Mouse (Mus musculus) forebrain, embryonic 12.5 days (tissue): Measurements from ENCODE around the gene Zzz3. TPM values are rescaled to one million over a fixed set of nuclear protein-coding genes. Genes with fewer than 3 reads are reported as not detected.
A peak's percentile ranks its signal among the peaks of the same experiment; 100 is the strongest.

ENCODE experiments used
- ATAC-seq: fragments of 200-750 bp; cut with Nextera tagmentation; 2 replicates; pipeline ENCODE4 v1.8.0; 2017; ENCODE audit warnings: moderate TSS enrichment; ENCODE audit not compliant: low FRiP score
- H3K27ac ChIP-seq: fragments of 300-500 bp; sonication (generic); 2 replicates; pipeline ENCODE4 v1.5.1; 2016; ENCODE audit warnings: mild to moderate bottlenecking
- H3K27me3 ChIP-seq: fragments of 300-500 bp; sonication (generic); 2 replicates; pipeline ENCODE4 v1.6.1; 2016; ENCODE audit warnings: mild to moderate bottlenecking
- H3K36me3 ChIP-seq: fragments of 300-500 bp; sonication (generic); replicated peaks from 2 replicates; pipeline ENCODE4 v1.6.1; 2016; ENCODE audit warnings: mild to moderate bottlenecking
- H3K4me1 ChIP-seq: fragments of 300-500 bp; sonication (generic); 2 replicates; pipeline ENCODE4 v1.6.1; 2016
- H3K4me2 ChIP-seq: fragments of 300-500 bp; sonication (generic); 2 replicates; pipeline ENCODE4 v1.6.1; 2016; ENCODE audit warnings: mild to moderate bottlenecking, moderate library complexity
- H3K4me3 ChIP-seq: fragments of 300-500 bp; sonication (generic); replicated peaks from 2 replicates; pipeline ENCODE4 v1.5.1; 2016; ENCODE audit warnings: mild to moderate bottlenecking
- H3K9ac ChIP-seq: fragments of 300-500 bp; sonication (generic); 2 replicates; pipeline ENCODE4 v1.6.1; 2016; ENCODE audit warnings: mild to moderate bottlenecking
- H3K9me3 ChIP-seq: fragments of 300-500 bp; sonication (generic); 2 replicates; pipeline ENCODE4 v1.6.1; 2016
- WGBS: fragments of 180-500 bp; shearing (Covaris S2); methylation state at CpG from one replicate; pipeline ENCODE4 v1.1.7; 2016; 5-methylcytosine and 5-hydroxymethylcytosine counted together
- polyA plus RNA-seq: library from polyadenylated mRNA; unstranded; fragments of >200 nt; fragmentation: Nextera tagmentation; extraction: Ambion mirVana; gene quantifications from 2 replicates; pipeline ENCODE4 v1.2.1, GENCODE M21; 2016

The Zzz3 gene
- polyA plus RNA-seq, 1 experiment from 2014 or later: 51.7 TPM

GRCm38 (mm10) chr3:152490423-152490822, 95.2 kb downstream of the Zzz3 start:
- no peak for ATAC-seq
- peaks cover 9% of the 10 kb centered on the region for H3K4me1 ChIP-seq
- H3K4me3 ChIP-seq: no peak overlapping the region
- H3K27me3 ChIP-seq: no peaks in the 10 kb centered on the region
- WGBS: 91% methylated on average over 5 of the region's 5 CpGs
- no peak overlapping the region for H3K27ac ChIP-seq
- no peaks in the 10 kb centered on the region for H3K36me3 ChIP-seq
- H3K9me3 ChIP-seq: no peaks in the 10 kb centered on the region
- H3K9ac ChIP-seq: no peak overlapping the region
- H3K4me2 ChIP-seq: no peak overlapping the region

- H3K36me3 ChIP-seq: no peaks in the 10 kb centered on the region
- H3K4me3 ChIP-seq: no peak overlapping the region
- H3K4me2 ChIP-seq: no peak overlapping the region
- 93% methylated on average over 6 of the region's 6 CpGs for WGBS
- peaks cover 15% of the 10 kb centered on the region for H3K4me1 ChIP-seq
- H3K27ac ChIP-seq: no peak overlapping the region
- no peaks in the 10 kb centered on the region for H3K27me3 ChIP-seq
- no peak for ATAC-seq
- no peak overlapping the region for H3K9ac ChIP-seq
- no peaks in the 10 kb centered on the region for H3K9me3 ChIP-seq
Measured at GRCm38 (mm10) chr3:152492241-152492640, 97.0 kb downstream of the Zzz3 start.

- H3K4me1 ChIP-seq: peaks cover 15% of the 10 kb centered on the region
- ATAC-seq: no peak
- H3K4me2 ChIP-seq: no peak overlapping the region
- no peak overlapping the region for H3K27ac ChIP-seq
- no peaks in the 10 kb centered on the region for H3K27me3 ChIP-seq
- no peaks in the 10 kb centered on the region for H3K9me3 ChIP-seq
- no peak overlapping the region for H3K9ac ChIP-seq
- WGBS: 47% methylated on average over 2 of the region's 2 CpGs
- H3K36me3 ChIP-seq: no peaks in the 10 kb centered on the region
- H3K4me3 ChIP-seq: no peak overlapping the region
Measured at GRCm38 (mm10) chr3:152493813-152494212, 98.5 kb downstream of the Zzz3 start.

- H3K27me3 ChIP-seq: no peaks in the 10 kb centered on the region
- ATAC-seq: peak; percentile 27
- WGBS: 70% methylated on average over 12 of the region's 12 CpGs
- no peaks in the 10 kb centered on the region for H3K9me3 ChIP-seq
- no peak overlapping the region for H3K4me3 ChIP-seq
- no peak overlapping the region for H3K9ac ChIP-seq
- H3K36me3 ChIP-seq: no peaks in the 10 kb centered on the region
- H3K4me1 ChIP-seq: peaks cover 15% of the 10 kb centered on the region
- no peak overlapping the region for H3K4me2 ChIP-seq
- H3K27ac ChIP-seq: no peak overlapping the region
Measured at GRCm38 (mm10) chr3:152494667-152495360, 99.5 kb downstream of the Zzz3 start.

GRCm38 (mm10) chr3:152495415-152495898, 100.2 kb downstream of the Zzz3 start:
- ATAC-seq: 0 out of 2 replicates have a peak, but pooled peaks have one; percentile 52
- Histone ChIP-seq H3K27ac (no peak overlapping the region), H3K36me3 (no peaks in the 10 kb centered on the region), H3K4me2 (no peak overlapping the region), H3K4me3 (no peak overlapping the region), H3K9me3 (no peaks in the 10 kb centered on the region), H3K9ac (no peak overlapping the region), H3K27me3 (no peaks in the 10 kb centered on the region), H3K4me1 (peaks cover 15% of the 10 kb centered on the region)
- 59% methylated on average over 8 of the region's 8 CpGs for WGBS

- no peak for ATAC-seq
- 77% methylated on average over 7 of the region's 7 CpGs for WGBS
- H3K9ac ChIP-seq: no peak overlapping the region
Measured at GRCm38 (mm10) chr3:152497084-152497483, 101.8 kb downstream of the Zzz3 start.

GRCm38 (mm10) chr3:152497842-152498241, 102.6 kb downstream of the Zzz3 start:
- WGBS: 84% methylated on average over 2 of the region's 2 CpGs
- no peak overlapping the region for H3K27ac ChIP-seq
- H3K27me3 ChIP-seq: no peaks in the 10 kb centered on the region
- no peak overlapping the region for H3K4me2 ChIP-seq
- no peaks in the 10 kb centered on the region for H3K9me3 ChIP-seq
- H3K4me3 ChIP-seq: no peak overlapping the region
- no peak overlapping the region for H3K9ac ChIP-seq
- peaks cover 15% of the 10 kb centered on the region for H3K4me1 ChIP-seq
- no peaks in the 10 kb centered on the region for H3K36me3 ChIP-seq
- ATAC-seq: no peak

More at GRCm38 (mm10) chr3:152497084-152497483, 101.8 kb downstream of the Zzz3 start:
- Histone ChIP-seq H3K27me3 (no peaks in the 10 kb centered on the region), H3K27ac (no peak overlapping the region), H3K36me3 (no peaks in the 10 kb centered on the region), H3K9me3 (no peaks in the 10 kb centered on the region), H3K4me3 (no peak overlapping the region), H3K4me1 (peaks cover 15% of the 10 kb centered on the region), H3K4me2 (no peak overlapping the region)

GRCm38 (mm10) chr3:152498968-152499696, 103.9 kb downstream of the Zzz3 start:
- peaks cover 15% of the 10 kb centered on the region for H3K4me1 ChIP-seq
- H3K27ac ChIP-seq: no peak overlapping the region
- H3K9me3 ChIP-seq: no peaks in the 10 kb centered on the region
- no peak overlapping the region for H3K9ac ChIP-seq
- ATAC-seq: no peak
- H3K27me3 ChIP-seq: no peaks in the 10 kb centered on the region
- H3K36me3 ChIP-seq: no peaks in the 10 kb centered on the region
- no peak overlapping the region for H3K4me3 ChIP-seq
- 89% methylated on average over 2 of the region's 2 CpGs for WGBS
- H3K4me2 ChIP-seq: no peak overlapping the region

GRCm38 (mm10) chr3:152507900-152508299, 112.6 kb downstream of the Zzz3 start:
- H3K27ac ChIP-seq: no peak overlapping the region
- H3K27me3 ChIP-seq: no peaks in the 10 kb centered on the region
- H3K4me3 ChIP-seq: no peak overlapping the region
- no peaks in the 10 kb centered on the region for H3K36me3 ChIP-seq
- H3K4me1 ChIP-seq: no peaks in the 10 kb centered on the region
- H3K4me2 ChIP-seq: no peak overlapping the region
- H3K9me3 ChIP-seq: no peaks in the 10 kb centered on the region
- no peak for ATAC-seq
- WGBS: 83% methylated on average over 8 of the region's 8 CpGs
- H3K9ac ChIP-seq: no peak overlapping the region

- H3K27ac ChIP-seq: no peak overlapping the region
- H3K27me3 ChIP-seq: no peaks in the 10 kb centered on the region
- H3K9ac ChIP-seq: no peak overlapping the region
- ATAC-seq: no peak
- no peak overlapping the region for H3K4me3 ChIP-seq
- H3K36me3 ChIP-seq: no peaks in the 10 kb centered on the region
- H3K9me3 ChIP-seq: no peaks in the 10 kb centered on the region
- H3K4me1 ChIP-seq: no peaks in the 10 kb centered on the region
- WGBS: 79% methylated on average over 12 of the region's 12 CpGs
- H3K4me2 ChIP-seq: no peak overlapping the region
Measured at GRCm38 (mm10) chr3:152508419-152508993, 113.2 kb downstream of the Zzz3 start.

GRCm38 (mm10) chr3:152509268-152509667, 114.0 kb downstream of the Zzz3 start:
- ATAC-seq: no peak
- no peak overlapping the region for H3K9ac ChIP-seq
- WGBS: 93% methylated on average over 7 of the region's 7 CpGs
- no peaks in the 10 kb centered on the region for H3K4me1 ChIP-seq
- no peaks in the 10 kb centered on the region for H3K9me3 ChIP-seq
- no peaks in the 10 kb centered on the region for H3K27me3 ChIP-seq
- H3K27ac ChIP-seq: no peak overlapping the region
- no peak overlapping the region for H3K4me3 ChIP-seq
- no peak overlapping the region for H3K4me2 ChIP-seq
- no peaks in the 10 kb centered on the region for H3K36me3 ChIP-seq
